Mouse (Mus musculus): Measurements from ENCODE around the gene Fbxl22. TPM values are rescaled to one million over a fixed set of nuclear protein-coding genes. Genes with fewer than 3 reads are reported as not detected.

Fbxl22 gene
- total and polyA plus RNA-seq, 2 experiments from 2014 or later, result 128 to 185 TPM

DNA sequence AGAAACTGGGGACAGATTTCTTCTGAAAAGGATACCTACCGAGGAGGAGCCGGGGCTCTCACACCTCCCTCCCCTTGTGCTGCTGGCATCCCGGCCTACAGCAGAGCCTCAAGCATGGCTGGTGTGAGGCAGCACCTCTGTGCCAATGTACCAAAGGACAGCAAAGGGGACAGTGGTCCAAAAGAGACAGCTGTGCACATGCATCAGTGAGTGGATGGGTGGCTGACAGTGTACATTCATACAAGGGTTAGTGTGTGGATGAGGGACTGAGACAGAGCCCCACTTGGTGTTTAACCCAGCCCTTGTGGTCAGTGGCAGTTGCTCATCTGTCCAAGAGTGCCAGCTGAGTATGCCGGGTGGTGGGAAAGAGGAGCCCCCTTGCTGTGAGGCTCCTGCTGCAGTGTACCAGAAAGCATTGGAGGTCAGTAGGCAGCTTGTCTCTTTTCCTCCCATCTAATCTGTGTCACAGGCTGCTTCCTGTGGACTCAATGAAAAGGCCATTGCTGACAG is 5.4 kb downstream of the Fbxl22 start:
- Histone ChIP-seq H3K36me3 (replicated peaks; ENCODE audit: control insufficient read depth, insufficient read depth, low read length) (peaks cover 44% of the 10 kb centered on the region), H3K27me3 (ENCODE audit: control insufficient read depth, insufficient read depth, low read length) (no peaks in the 10 kb centered on the region), H3K27ac (ENCODE audit: low read depth) (no peak overlapping the region), H3K4me2 (ENCODE audit: low read depth, low read length) (no peak overlapping the region), H3K9me3 (replicated peaks; ENCODE audit: control insufficient read depth, low read length) (no peaks in the 10 kb centered on the region), H3K9ac (replicated peaks; ENCODE audit: low read depth, low read length) (no peak overlapping the region), H3K4me3 (ENCODE audit: low read depth, low read length) (no peak overlapping the region), H3K4me1 (ENCODE audit: control insufficient read depth, insufficient read depth) (peaks cover 7% of the 10 kb centered on the region; the same call in 1 of the 2 replicates)
- TF ChIP-seq CTCF (IDR thresholded peaks at IDR 0.05; ENCODE audit: low read depth) (no peak), EP300 (IDR thresholded peaks at IDR 0.05; ENCODE audit: low read depth) (no peak)
- 44% methylated on average over 4 of the region's 4 CpGs for WGBS
- ATAC-seq (ENCODE audit: insufficient read depth, low read depth) (no peak), DNase-seq (ENCODE audit: low spot score) (no peak)

GRCm38 (mm10) chr9:66507684-66508083 is 6.7 kb downstream of the Fbxl22 start:
- Histone ChIP-seq H3K9me3 (replicated peaks; ENCODE audit: control insufficient read depth, low read length) (no peaks in the 10 kb centered on the region), H3K27me3 (ENCODE audit: control insufficient read depth, insufficient read depth, low read length) (no peaks in the 10 kb centered on the region), H3K9ac (replicated peaks; ENCODE audit: low read depth, low read length) (no peak overlapping the region), H3K36me3 (replicated peaks; ENCODE audit: control insufficient read depth, insufficient read depth, low read length) (peaks cover 44% of the 10 kb centered on the region), H3K4me2 (ENCODE audit: low read depth, low read length) (no peak overlapping the region), H3K27ac (ENCODE audit: low read depth) (no peak overlapping the region), H3K4me3 (ENCODE audit: low read depth, low read length) (no peak overlapping the region), H3K4me1 (ENCODE audit: control insufficient read depth, insufficient read depth) (peaks cover 7% of the 10 kb centered on the region; the same call in 1 of the 2 replicates)
- DNase-seq (ENCODE audit: low spot score), result no peak
- TF ChIP-seq EP300 (IDR thresholded peaks at IDR 0.05; ENCODE audit: low read depth) (no peak), CTCF (IDR thresholded peaks at IDR 0.05; ENCODE audit: low read depth) (no peak)
- 87% methylated on average over 3 of the region's 3 CpGs for WGBS
- no peak for ATAC-seq (ENCODE audit: insufficient read depth, low read depth)

DNA sequence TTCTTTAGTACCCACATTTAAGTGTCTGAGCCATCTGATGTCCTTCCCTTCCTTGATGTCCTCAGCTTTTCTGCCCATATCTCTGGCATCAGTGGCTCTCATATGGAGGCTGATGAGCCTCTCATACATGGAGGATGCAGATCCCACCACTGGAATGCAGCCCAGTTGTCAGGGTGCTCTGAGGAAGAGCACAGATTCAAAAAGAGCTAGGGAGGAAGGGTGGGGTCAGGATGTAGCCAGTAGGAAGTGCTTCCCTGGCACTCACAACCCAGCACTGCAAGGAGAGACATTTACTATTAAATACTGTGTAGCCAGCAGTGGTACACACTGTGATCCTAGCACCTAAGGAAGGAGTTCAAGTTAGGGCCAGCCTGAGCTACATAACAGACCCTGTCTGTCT is 8.0 kb downstream of the Fbxl22 start:
- peaks cover 56% of the 10 kb centered on the region for H3K36me3 ChIP-seq (replicated peaks; ENCODE audit: control insufficient read depth, insufficient read depth, low read length)

DNA sequence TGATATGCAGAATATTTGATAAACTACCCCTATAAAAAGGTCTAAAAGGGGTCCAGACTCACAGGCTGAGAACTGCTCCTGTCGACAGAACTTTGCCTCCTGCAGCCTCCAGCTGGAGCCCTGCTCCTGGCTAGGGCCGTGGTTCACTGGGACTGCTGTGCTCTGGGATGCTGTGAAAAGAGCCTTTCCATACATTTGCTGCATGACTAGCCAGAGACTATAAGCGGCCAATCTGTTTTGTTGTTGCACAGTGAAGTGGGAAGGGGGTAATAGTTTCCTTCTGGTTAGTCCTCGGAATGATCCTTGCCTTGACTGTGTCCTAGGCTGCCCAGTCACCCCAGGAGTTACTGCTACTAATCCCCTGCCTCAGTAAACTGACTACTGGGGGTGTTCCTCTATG is 8.4 kb downstream of the Fbxl22 start:
- no peak for ATAC-seq (ENCODE audit: insufficient read depth, low read depth)

More for the DNA sequence above, 8.0 kb downstream of the Fbxl22 start:
- DNase-seq (ENCODE audit: low spot score) (no peak), ATAC-seq (ENCODE audit: insufficient read depth, low read depth) (no peak)
- Histone ChIP-seq H3K27ac (ENCODE audit: low read depth) (no peak overlapping the region), H3K27me3 (ENCODE audit: control insufficient read depth, insufficient read depth, low read length) (no peaks in the 10 kb centered on the region), H3K9me3 (replicated peaks; ENCODE audit: control insufficient read depth, low read length) (no peaks in the 10 kb centered on the region), H3K9ac (replicated peaks; ENCODE audit: low read depth, low read length) (no peak overlapping the region), H3K4me2 (ENCODE audit: low read depth, low read length) (no peak overlapping the region), H3K4me3 (ENCODE audit: low read depth, low read length) (no peak overlapping the region), H3K4me1 (ENCODE audit: control insufficient read depth, insufficient read depth) (0 out of 2 replicates have a peak, but pooled peaks cover 7% of the 10 kb centered on the region)
- TF ChIP-seq EP300 (IDR thresholded peaks at IDR 0.05; ENCODE audit: low read depth), result no peak
- no peak for TF ChIP-seq CTCF (IDR thresholded peaks at IDR 0.05; ENCODE audit: low read depth)

DNA sequence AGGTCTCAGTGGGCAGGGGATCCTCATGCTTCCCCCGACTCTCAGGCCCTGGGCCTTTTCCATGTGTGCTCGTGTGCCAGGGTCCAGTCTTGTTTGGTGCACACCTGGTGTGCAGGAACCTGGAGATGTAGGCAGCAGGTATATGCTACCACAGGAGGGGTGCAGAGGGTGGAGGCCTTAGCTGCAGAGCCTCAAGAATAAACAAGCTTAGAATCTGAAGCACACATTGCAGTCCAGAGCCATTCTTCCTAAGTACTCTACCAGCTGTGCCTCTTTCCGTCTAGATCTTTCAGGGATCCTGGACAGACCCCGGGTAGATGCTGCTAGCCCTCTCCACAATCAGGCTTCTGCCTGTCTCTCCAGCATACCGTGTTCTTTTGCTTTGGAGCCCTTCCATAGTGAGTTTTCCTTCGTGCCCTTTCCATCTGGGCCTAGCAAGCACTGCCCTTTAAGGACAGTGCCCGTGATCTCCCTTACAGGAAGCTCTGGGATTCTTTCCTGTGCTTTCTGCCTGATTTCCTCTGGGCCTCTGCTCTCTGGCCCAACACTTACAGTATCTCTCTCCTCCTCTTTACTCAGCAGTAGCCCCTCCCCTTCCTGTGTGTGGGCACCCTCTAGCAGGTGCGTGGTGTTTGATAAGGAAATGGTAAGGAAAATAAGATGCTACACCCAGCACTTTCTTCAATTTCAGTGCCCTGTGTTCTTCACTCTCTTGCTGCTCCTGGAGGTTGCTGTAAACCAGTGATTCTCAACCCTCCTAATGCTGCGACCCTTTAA is 9.1 kb downstream of the Fbxl22 start:
- ATAC-seq (ENCODE audit: insufficient read depth, low read depth), result no peak
- no peak overlapping the region for H3K9ac ChIP-seq (replicated peaks; ENCODE audit: low read depth, low read length)

More for the DNA sequence above, 8.4 kb downstream of the Fbxl22 start:
- no peak for DNase-seq (ENCODE audit: low spot score)
- H3K9ac ChIP-seq (replicated peaks; ENCODE audit: low read depth, low read length), result no peak overlapping the region
- H3K27ac ChIP-seq (ENCODE audit: low read depth), result no peak overlapping the region
- TF ChIP-seq CTCF (IDR thresholded peaks at IDR 0.05; ENCODE audit: low read depth) (no peak), EP300 (IDR thresholded peaks at IDR 0.05; ENCODE audit: low read depth) (no peak)
- H3K27me3 ChIP-seq (ENCODE audit: control insufficient read depth, insufficient read depth, low read length), result no peaks in the 10 kb centered on the region
- H3K9me3 ChIP-seq (replicated peaks; ENCODE audit: control insufficient read depth, low read length), result no peaks in the 10 kb centered on the region
- H3K4me1 ChIP-seq (ENCODE audit: control insufficient read depth, insufficient read depth), result 0 out of 2 replicates have a peak, but pooled peaks cover 7% of the 10 kb centered on the region
- 75% methylated on average over 4 of the region's 4 CpGs for WGBS
- no peak overlapping the region for H3K4me3 ChIP-seq (ENCODE audit: low read depth, low read length)
- H3K4me2 ChIP-seq (ENCODE audit: low read depth, low read length), result no peak overlapping the region
- H3K36me3 ChIP-seq (replicated peaks; ENCODE audit: control insufficient read depth, insufficient read depth, low read length), result peaks cover 60% of the 10 kb centered on the region

More for the DNA sequence above, 9.1 kb downstream of the Fbxl22 start:
- no peak for DNase-seq (ENCODE audit: low spot score)
- Histone ChIP-seq H3K27me3 (ENCODE audit: control insufficient read depth, insufficient read depth, low read length) (no peaks in the 10 kb centered on the region), H3K4me3 (ENCODE audit: low read depth, low read length) (no peak overlapping the region), H3K4me2 (ENCODE audit: low read depth, low read length) (no peak overlapping the region), H3K36me3 (replicated peaks; ENCODE audit: control insufficient read depth, insufficient read depth, low read length) (peaks cover 66% of the 10 kb centered on the region), H3K4me1 (ENCODE audit: control insufficient read depth, insufficient read depth) (0 out of 2 replicates have a peak, but pooled peaks cover 4% of the 10 kb centered on the region), H3K9me3 (replicated peaks; ENCODE audit: control insufficient read depth, low read length) (no peaks in the 10 kb centered on the region), H3K27ac (ENCODE audit: low read depth) (no peak overlapping the region)
- WGBS, result 58% methylated on average over 9 of the region's 9 CpGs
- TF ChIP-seq EP300 (IDR thresholded peaks at IDR 0.05; ENCODE audit: low read depth) (no peak), CTCF (IDR thresholded peaks at IDR 0.05; ENCODE audit: low read depth) (no peak)

Data from heart, postnatal 0 days (tissue).